Mouse (Mus musculus): Measurements from ENCODE around the gene Zp3.

Zp3 gene

GRCm38 (mm10) chr5:135979904-135980303 lies at the start of gene Zp3:
Zp3 (plus strand) TSS chr5:135980099.
- DNase-seq: no peak

- DNase-seq: no peak
Measured at GRCm38 (mm10) chr5:135931526-135931925, 48.4 kb upstream of the Zp3 start.

- no peak for DNase-seq
Measured at GRCm38 (mm10) chr5:135932359-135932758, 47.5 kb upstream of the Zp3 start.

DNA sequence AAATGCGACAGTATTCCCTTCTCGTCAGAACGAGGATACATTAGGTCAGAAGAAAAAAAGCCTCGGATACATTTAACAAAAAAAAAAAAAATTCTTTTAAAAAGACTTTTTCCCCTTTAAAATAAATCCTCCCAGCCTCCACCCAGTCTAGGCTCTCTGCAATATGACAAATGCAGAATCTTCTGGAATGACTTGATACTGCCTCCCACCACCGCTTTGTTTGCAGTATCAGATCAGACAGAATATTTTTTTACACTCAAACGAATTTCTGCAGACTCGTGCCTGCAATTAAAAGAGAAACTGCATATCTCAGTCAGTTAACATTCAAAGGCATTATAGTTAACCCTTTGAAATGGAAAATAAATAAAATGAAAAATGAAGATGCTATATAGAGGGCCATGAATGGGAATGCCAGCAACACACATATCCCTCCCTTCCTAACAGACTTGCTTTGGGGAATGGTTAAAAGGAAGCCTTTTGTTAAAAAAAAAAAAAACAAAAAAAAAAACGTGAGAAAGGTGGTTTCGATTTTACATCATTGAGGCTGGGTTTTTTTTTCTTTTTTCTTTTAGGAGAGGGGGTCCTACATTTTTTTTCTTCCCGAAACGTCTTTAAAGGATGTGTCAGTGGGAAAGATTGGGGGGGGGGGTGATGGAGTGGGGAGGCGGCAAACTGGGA lies 46.5 kb upstream of the Zp3 start:
- no peak for DNase-seq

DNA sequence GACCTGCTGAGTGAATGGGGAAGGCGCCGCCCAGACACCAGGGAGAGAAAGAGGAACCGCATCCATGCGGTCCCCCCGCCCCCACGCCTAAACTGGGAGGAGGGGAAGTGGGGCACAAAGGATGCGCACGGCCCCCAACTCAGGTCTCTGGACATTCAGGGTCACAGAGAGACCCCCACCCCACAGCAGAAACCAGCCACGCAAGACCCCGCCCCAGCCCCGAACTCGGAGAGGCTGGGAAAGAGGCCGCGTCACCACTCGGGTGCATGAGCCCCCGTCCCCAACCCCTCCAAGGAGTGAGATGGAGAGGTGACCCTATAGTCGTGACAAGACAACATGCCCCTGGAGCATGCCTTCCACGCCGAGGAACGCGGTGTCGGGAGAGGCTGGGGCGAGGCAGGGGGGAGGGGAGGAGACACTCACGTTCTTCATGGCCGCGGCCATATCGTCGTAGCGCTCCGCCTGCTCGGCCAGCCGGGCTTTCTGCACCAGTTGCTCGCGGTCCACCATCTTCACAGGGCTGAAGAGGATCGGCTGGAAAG lies 45.9 kb upstream of the Zp3 start:
- peak in 1 of 2 experiments; percentile 85 for DNase-seq

DNA sequence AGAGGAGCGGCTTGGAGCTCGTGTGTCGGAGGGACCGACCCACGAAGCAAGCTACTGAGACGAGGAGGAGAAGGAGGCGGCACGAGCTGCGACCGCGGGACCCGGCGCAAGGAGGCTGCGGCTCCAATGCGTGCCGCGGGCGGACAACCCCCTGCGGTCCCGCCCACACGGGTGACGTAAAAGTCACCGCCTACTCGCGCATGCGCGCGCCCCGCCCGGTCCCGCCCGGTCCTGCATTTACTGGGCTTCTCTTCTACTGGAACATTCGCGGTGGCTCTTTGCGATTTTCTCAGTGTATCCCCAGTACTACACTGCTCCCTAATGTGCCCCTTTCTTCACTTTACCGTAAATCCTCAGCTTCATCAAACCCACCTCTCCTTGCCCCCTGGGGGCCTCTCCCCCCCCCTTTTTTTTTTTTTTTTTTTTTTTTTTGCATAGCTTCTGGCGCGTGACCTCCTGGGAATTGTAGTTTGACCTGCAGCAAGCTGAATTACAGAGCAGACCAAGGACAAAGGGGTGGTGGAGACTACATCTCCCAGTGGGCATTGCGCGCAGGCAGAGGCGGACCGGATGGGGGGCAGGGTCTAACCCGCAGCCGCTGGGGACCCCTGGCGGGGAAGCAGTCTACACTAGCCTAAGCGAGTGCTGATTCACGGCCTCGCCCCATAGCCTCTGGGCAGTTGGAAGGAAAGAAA lies 45.3 kb upstream of the Zp3 start, which contains the start of gene Ywhag:
TSS of gene Ywhag (minus strand) at position 136 of the 695 bp plus-strand sequence.
- peak; percentile 98 to 99 for DNase-seq

- no peak for DNase-seq
Measured at GRCm38 (mm10) chr5:135935176-135935523, 44.7 kb upstream of the Zp3 start.

DNA sequence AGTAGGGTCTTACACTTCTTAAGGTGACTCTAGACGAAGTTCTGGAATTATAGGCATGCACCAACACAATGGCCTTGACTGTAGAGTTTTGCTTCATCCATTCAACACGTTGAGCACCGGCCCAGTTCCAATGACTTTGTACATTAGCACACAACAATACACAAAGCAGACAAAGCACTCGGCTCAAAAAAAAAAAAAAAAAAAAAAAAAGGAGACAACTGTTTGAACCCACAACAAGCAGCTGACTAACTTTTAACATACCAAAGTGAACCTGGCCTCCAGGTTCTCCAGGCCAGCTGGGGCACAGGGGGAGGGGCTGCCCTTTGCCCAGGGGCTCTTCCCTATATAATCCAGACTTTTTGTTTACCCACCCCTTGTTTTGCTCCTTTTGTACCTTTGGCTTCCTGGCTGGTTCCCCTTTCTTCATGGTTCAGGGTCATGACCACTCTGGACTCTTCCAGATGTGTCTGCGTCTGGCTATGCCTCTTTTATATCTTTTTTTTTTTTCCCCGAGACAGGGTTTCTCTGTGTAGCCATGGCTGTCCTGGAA lies 44.2 kb upstream of the Zp3 start:
- DNase-seq: no peak

DNA sequence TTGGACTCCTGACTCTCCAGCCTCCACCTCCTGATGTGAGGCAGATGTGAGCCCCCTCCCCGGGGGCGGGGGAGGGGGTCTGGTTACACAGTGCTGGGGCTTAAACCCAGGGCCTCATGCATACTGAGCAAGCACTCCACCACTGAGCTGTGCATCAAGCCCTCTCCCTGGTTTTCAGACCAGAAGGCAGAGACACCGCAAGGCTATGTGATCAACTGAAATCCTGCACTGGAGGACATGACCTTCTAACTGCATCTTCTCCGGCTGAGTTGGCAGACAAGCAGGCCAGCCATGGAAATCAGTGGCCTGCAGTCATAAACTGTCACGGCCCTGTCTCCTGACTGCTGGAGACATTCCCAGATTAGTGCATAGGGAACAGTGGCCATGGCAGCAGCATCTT lies 39.3 kb upstream of the Zp3 start:
- no peak for DNase-seq

- no peak for DNase-seq
Measured at GRCm38 (mm10) chr5:135942710-135943109, 37.2 kb upstream of the Zp3 start.

GRCm38 (mm10) chr5:135945916-135946408 lies 33.9 kb upstream of the Zp3 start:
- DNase-seq: no peak

GRCm38 (mm10) chr5:135946621-135947020 lies 33.3 kb upstream of the Zp3 start:
- DNase-seq: no peak

- DNase-seq: no peak
Measured at GRCm38 (mm10) chr5:135950710-135951412, 29.0 kb upstream of the Zp3 start.

DNA sequence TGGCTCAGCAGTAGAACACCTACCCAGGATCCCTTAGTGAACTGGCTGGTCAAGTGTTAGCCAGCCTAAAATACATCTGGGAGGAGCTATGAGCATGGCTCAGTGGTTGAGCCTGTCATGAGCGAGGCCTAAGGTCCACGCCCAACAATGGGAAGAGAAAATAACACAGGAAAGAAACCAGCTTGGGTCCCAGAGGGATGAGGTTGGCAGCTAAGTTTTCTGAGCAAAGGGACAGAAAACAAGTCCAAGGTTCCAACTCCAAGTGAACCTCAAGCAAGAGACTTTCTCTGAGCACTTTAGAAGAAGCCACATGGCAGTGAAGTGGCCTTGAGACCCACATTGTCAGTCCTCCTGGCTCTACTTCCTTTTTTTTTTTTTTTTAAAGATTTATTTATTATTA lies 28.2 kb upstream of the Zp3 start:
- no peak for DNase-seq

DNA sequence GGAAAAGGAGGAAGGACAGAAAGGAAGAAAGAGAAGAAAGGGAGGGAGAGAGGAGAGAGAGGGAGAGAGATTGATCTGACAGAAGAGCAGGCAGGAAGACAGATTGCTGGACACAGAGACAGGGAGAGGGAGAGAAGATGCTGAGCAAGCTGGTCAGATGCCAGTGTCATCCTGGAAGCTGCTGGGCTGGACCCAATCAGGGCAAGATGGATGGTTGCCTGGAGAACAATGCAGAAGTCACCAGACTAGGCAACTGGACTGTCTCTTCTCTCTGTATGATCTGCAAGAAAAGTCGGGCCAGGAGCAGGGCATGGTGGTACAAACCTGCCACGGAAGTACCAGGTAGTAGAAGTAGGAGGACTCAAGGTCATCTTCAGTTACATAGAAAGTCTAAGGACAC lies 27.1 kb upstream of the Zp3 start:
- DNase-seq: peak in 1 of 2 experiments; percentile 60

- no peak for DNase-seq
Measured at GRCm38 (mm10) chr5:135956300-135957206, 23.3 kb upstream of the Zp3 start.

DNA sequence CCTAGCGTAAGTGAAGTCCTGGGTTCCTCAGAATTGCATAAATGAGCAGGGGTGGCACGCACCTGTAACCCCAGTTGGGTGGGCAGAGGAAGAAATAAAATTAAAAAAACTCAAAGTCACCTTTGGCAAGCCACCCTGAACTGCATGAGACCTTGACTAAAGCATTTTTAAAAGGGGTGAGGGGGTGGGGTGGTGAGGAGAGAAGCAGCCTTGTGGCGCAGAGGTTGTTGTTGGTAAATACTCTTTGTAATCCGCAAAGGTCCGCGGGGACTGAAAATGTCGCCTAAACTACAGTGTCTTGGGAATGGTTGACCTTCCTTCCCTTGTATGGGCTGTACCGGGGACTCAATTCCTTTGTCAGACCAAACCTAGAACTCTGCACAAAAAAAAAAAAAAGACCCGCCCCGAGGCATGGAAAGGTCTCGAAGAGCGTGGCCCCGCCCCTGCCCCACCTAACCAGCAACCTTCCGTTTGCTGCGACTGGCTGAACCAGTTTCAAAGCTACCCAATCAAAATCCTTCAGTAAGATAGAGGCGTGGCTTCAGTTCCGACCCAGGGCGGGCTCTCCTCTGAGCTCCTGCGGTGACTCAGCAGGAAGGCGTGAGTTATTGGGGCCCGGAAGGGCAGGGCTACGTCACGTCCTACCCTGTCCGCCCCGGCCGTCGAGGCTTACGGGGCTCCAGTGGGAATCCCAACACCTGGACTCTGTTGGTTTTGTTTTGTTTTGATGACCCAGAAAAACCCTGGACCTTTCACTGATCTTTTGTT lies 22.5 kb upstream of the Zp3 start:
- DNase-seq: peak; percentile 89 to 91

DNA sequence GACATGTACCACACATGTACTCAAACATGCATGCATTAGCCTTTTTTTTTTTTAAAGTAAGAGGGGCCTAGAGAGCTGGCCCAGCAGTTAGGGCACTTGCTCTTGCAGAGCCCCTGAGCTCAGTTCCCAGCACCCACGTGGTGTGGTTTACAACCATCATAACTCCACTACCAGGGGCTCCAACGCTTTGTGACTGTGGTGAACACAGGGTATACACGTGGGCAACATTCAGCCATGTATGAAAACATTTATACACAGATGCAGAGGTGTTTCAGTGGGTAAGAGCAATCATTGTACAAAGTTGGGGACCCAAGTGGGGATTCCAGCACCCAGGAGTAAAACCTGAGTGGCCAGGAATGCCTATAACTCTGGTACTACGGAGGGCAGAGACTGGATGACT lies 21.5 kb upstream of the Zp3 start:
- no peak for DNase-seq

DNA sequence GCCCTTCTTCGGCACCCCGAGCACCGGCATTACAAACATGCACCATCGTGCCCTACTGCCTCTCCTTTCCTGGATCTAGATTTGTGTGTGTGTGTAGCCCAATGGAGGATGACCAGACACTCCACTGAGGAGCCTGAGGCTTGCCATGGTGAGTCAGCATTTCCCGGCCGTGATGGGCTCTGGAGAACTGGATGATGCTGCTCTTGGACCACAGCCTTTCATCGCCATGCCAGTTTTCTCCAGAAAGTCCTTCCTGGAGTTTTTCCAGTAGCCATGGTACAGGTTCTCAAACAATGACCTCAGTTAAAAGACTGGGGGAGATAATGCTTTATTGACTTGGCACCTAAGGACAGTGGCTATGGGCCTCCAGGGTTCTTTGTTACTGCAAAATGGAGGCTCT lies 20.0 kb upstream of the Zp3 start:
- DNase-seq: no peak

DNA sequence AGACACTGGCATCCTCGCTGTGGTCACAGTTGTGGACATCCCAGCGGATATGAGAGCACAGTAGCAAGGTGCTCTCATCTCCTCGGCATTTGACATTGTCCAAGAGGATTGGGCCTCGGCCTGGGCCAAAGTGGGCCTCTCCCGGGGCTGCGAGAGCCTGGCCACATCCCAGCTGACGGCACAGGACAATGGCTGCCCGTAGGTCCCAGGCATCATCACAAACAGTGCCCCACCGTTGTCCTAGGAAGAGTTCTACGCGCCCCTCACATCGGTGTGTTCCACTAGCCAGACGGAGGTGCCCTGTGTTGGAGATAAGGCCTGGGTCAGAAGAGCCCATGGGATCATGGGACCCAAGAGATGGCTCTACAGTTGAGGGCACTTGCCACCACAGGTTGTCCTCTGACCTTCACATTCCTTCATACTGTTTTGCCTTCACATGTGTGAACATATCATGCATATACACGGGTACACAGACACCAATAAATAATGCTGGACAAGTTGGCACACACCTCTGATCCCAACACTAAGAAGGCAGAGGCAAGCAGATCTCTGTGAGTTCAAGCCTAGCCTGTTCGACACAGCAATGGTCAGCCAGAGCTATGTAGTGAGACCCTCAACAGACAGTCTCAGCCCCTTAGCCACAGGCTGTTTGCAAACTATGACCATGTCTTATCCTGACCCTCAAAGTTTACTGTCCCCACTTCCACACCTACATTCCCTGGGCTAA lies 18.8 kb upstream of the Zp3 start:
- peak in 1 of 2 experiments; percentile 30 for DNase-seq

GRCm38 (mm10) chr5:135962125-135962491 lies 17.8 kb upstream of the Zp3 start:
- no peak for DNase-seq
